Mouse (Mus musculus) forebrain, embryonic 16.5 days (tissue): ENCODE results near the gene Ythdf2. TPM values are rescaled to one million over a fixed set of nuclear protein-coding genes. Genes with fewer than 3 reads are reported as not detected.

Source experiments
- ATAC-seq: fragments of 200-750 bp; cut with Nextera tagmentation; 2 replicates; pipeline ENCODE4 v1.8.0; 2017; ENCODE audit warnings: mild to moderate bottlenecking, moderate library complexity
- H3K27ac ChIP-seq: fragments of 300-500 bp; sonication (generic); 2 replicates; pipeline ENCODE4 v1.5.1; 2014; ENCODE audit warnings: low read length, control low read depth
- H3K27me3 ChIP-seq: fragments of 300-500 bp; sonication (generic); replicated peaks from 2 replicates; pipeline ENCODE4 v1.6.1; 2014; ENCODE audit warnings: low read length; ENCODE audit not compliant: control insufficient read depth, insufficient read depth
- H3K36me3 ChIP-seq: fragments of 300-500 bp; sonication (generic); 2 replicates; pipeline ENCODE4 v1.6.1; 2014; ENCODE audit not compliant: control insufficient read depth, insufficient read depth
- H3K4me1 ChIP-seq: fragments of 300-500 bp; sonication (generic); replicated peaks from 2 replicates; pipeline ENCODE4 v1.6.1; 2014; ENCODE audit warnings: low read length; ENCODE audit not compliant: control insufficient read depth, insufficient read depth
- H3K4me2 ChIP-seq: fragments of 300-500 bp; sonication (generic); 2 replicates; pipeline ENCODE4 v1.6.1; 2014; ENCODE audit warnings: mild to moderate bottlenecking, low read length, control low read depth
- H3K4me3 ChIP-seq: fragments of 300-500 bp; sonication (generic); replicated peaks from 2 replicates; pipeline ENCODE4 v1.5.1; 2014; ENCODE audit warnings: mild to moderate bottlenecking, low read length, control low read depth
- H3K9ac ChIP-seq: fragments of 300-500 bp; sonication (generic); replicated peaks from 2 replicates; pipeline ENCODE4 v1.6.1; 2014; ENCODE audit warnings: low read depth, low read length, control low read depth
- H3K9me3 ChIP-seq: fragments of 300-500 bp; sonication (generic); 2 replicates; pipeline ENCODE4 v1.6.1; 2016; ENCODE audit warnings: low read length; ENCODE audit not compliant: control insufficient read depth
- WGBS: fragments of 180-500 bp; shearing (Covaris S2); extraction: QIAGEN DNeasy Blood & Tissue Kit; methylation state at CpG from one replicate; pipeline ENCODE4 v1.1.7; 2014; 5-methylcytosine and 5-hydroxymethylcytosine counted together
- microRNA-seq: library from miRNA; unstranded; fragments of <30 nt; microRNA quantifications from one replicate; pipeline ENCODE4, GENCODE M21; 2017
- polyA plus RNA-seq: library from polyadenylated mRNA; unstranded; fragments of >200 nt; fragmentation: Nextera tagmentation; extraction: Ambion mirVana; gene quantifications from 2 replicates; pipeline ENCODE4 v1.2.1, GENCODE M21; 2015

The Ythdf2 gene
- polyA plus RNA-seq, 1 experiment from 2014 or later, result 154 TPM

DNA sequence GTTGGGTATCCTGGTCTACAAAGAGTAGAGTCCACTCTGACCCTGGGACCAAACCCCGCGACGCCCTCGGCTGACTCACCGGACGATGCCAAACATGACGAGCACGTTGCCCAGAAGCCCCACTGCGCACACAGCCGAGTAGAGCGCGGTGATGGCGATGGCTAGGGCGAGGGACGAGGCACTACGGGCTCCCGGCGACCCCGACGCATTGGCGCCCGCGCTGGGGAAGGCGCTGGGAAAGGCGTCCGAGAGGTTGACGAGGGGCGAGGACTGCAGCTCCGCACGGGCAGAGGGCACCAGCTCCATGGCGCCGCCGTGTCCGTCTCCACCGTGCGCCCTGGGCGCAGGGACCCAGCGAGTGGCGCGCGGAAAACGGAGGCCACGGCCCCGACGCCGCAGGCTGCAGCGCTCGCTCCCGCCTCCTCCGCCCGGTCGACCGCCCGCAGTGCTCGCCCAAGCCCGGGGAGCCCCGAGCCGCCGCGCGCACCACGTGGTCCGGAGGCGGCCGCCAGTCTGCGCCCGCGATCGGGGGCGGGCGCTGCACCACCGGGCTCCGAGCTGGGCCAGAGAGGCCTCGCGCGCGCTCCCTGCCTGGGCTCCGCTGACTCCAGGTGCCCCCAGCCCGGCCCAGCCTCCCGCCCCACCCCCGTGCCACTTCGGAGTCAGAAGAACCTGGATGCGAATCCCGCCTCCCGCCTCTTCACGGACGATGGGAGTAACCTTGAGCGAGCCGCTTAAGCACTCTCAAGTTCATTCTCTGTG, 67.8 kb downstream of the Ythdf2 start, which contains the start of gene Oprd1:
Gene Oprd1, minus strand, starts transcription at position 407 of the 762 bp plus-strand sequence.
- WGBS, result under 1% methylated on average over 80 of the region's 89 CpGs
- H3K9me3 ChIP-seq, result no peaks in the 10 kb centered on the region
- H3K4me3 ChIP-seq, result peak within 1 kb of the TSS; percentile 43
- no peak; the same call in 1 of the 2 replicates for ATAC-seq
- peaks cover 4% of the 10 kb centered on the region for H3K4me1 ChIP-seq
- peaks cover 42% of the 10 kb centered on the region for H3K27me3 ChIP-seq
- no peaks in the 10 kb centered on the region for H3K36me3 ChIP-seq
- H3K27ac ChIP-seq, result no peak within 1 kb of the TSS
- peak within 1 kb of the TSS; percentile 11; the same call in 1 of the 2 replicates for H3K9ac ChIP-seq
- H3K4me2 ChIP-seq, result peak within 1 kb of the TSS; percentile 56

DNA sequence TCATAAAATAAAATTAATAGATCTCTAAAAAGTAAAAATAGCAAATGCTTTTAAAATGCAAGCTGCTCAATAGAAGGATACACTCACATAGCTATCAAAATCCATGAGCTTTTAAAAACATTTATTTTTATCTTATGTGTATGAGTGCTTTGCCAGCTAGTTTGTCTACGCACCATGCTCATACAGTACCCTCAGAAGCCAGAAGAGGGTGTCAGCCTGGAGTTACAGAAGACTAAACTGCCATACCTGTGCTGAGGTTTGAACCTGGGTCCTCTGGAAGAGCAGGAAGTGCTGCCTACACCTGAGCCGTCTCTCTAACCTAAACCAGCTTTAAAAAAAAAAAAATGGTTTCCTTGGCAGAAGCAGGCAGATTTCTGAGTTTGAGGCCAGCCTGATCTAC, 73.5 kb downstream of the Ythdf2 start:
- no peak overlapping the region for H3K4me3 ChIP-seq
- no peak overlapping the region for H3K27ac ChIP-seq
- 92% methylated on average over 2 of the region's 2 CpGs for WGBS
- H3K4me1 ChIP-seq, result no peaks in the 10 kb centered on the region
- H3K36me3 ChIP-seq, result no peaks in the 10 kb centered on the region
- no peaks in the 10 kb centered on the region for H3K9me3 ChIP-seq
- no peak overlapping the region for H3K9ac ChIP-seq
- no peak for ATAC-seq
- H3K4me2 ChIP-seq, result no peak overlapping the region
- H3K27me3 ChIP-seq, result peaks cover 15% of the 10 kb centered on the region

DNA sequence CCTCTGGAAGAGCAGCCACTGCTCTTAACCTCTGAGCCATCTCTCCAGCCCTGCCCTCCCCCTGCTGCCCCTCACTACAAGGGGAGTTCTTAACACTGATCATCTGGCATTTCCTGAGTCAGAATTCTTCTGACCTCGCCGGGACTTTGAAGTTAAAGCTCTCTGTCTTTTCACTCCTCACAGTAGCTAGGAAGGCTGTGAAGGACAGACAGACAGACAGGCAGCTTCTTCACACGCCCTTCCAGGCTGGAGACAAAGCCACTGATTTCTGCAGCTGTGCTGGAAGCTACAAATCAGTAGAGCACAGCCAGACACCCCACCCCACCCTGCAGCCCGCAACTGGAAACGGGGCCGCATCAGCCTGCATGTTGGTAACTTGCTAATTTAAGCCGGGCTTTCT, 75.1 kb downstream of the Ythdf2 start:
- WGBS, result 78% methylated on average over 7 of the region's 7 CpGs
- Histone ChIP-seq H3K27me3 (0 out of 2 replicates have a peak, but pooled peaks cover 4% of the 10 kb centered on the region), H3K9ac (no peak overlapping the region), H3K36me3 (no peaks in the 10 kb centered on the region), H3K27ac (no peak overlapping the region), H3K4me2 (no peak overlapping the region), H3K4me3 (no peak overlapping the region), H3K9me3 (no peaks in the 10 kb centered on the region), H3K4me1 (no peaks in the 10 kb centered on the region)
- ATAC-seq, result no peak

Small RNA genes within 50 kb of the gene (microRNA-seq; reads per million reads assigned to microRNA genes)
- not detected for gene Gm22033

Other genes with a start within 250 kb of the Ythdf2 start
- not detected in 2 replicates for gene Gm10300, start 137.6 kb downstream of the Ythdf2 start, polyA plus RNA-seq
- gene Epb41, start 137.0 kb downstream of the Ythdf2 start, polyA plus RNA-seq, result 74.1 and 91.8 TPM in 2 replicates
- 0.30 TPM in 1 of 2 replicates, not detected in the other for gene Oprd1, start 67.8 kb downstream of the Ythdf2 start, polyA plus RNA-seq
- gene Gmeb1, start 49.3 kb upstream of the Ythdf2 start, polyA plus RNA-seq, result 44.3 and 55.3 TPM in 2 replicates
- gene Taf12, start 62.1 kb upstream of the Ythdf2 start, polyA plus RNA-seq, result 43.5 and 43.8 TPM in 2 replicates
- gene Rab42, start 91.1 kb upstream of the Ythdf2 start, polyA plus RNA-seq, result 0.80 and 1.4 TPM in 2 replicates
- 81.9 and 86.4 TPM in 2 replicates for gene Trnau1ap, start 117.2 kb upstream of the Ythdf2 start, polyA plus RNA-seq
- 51.3 and 52.3 TPM in 2 replicates for gene Rcc1, start 141.3 kb upstream of the Ythdf2 start, polyA plus RNA-seq
- 9.7 and 11.6 TPM in 2 replicates for gene Phactr4, start 210.2 kb upstream of the Ythdf2 start, polyA plus RNA-seq